Mouse (Mus musculus): ENCODE measurements at regions not wholly inside any gene's neighbourhood (a gene's known extent, or its start where the extent isn't known, plus 50 kb on each side); places are given as distances from the start of the nearest gene placed in this dataset.
"Not testable (repeated sequence)": the region's sequence is repeated elsewhere in the genome, so short reads cannot be mapped to it uniquely, and the experiment has no call there.

- not testable (repeated sequence) for H3K4me2 ChIP-seq (replicated peaks; ENCODE audit: low read depth, low read length); H3K4me3 ChIP-seq (ENCODE audit: low read depth, low read length); H3K9ac ChIP-seq (replicated peaks; ENCODE audit: low read depth, low read length); H3K36me3 ChIP-seq (ENCODE audit: control insufficient read depth, insufficient read depth, low read length); H3K27ac ChIP-seq (ENCODE audit: low read length); ATAC-seq (ENCODE audit: insufficient number of reproducible peaks, insufficient read depth, low FRiP score, low read depth); H3K27me3 ChIP-seq (ENCODE audit: control insufficient read depth, insufficient read depth, low read length); H3K9me3 ChIP-seq (ENCODE audit: control insufficient read depth, low read depth, low read length); H3K4me1 ChIP-seq (ENCODE audit: control insufficient read depth, insufficient read depth, low read length)
- WGBS: 75% methylated on average over 6 of the region's 6 CpGs
These were observed 123.8 kb upstream of the 2610301B20Rik start for GRCm38 (mm10) chr4:10750377-10751062.

DNA sequence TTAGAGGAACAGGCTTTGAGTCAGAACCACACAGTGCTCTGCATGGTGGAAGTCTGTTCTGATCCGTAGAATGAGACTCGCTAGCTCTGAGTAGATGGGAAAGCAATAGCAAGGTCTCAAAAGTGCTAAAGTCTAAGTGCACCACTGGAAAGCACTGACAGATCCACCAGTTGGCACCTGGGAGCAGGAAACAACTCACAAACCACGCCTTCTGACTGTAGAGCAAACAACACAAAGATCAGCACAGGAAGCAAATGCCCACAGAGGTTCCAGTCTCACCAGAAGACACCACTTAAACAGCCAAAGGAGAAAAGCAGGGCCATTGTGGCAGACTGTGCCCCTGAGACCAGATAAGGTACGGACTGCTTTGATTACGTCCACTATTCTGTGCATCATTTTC, 121.1 kb upstream of the 2610301B20Rik start:
- no peak overlapping the region for H3K4me3 ChIP-seq (ENCODE audit: low read depth, low read length)
- H3K4me2 ChIP-seq (replicated peaks; ENCODE audit: low read depth, low read length): no peak overlapping the region
- no peak for ATAC-seq (ENCODE audit: insufficient number of reproducible peaks, insufficient read depth, low FRiP score, low read depth)
- no peak overlapping the region for H3K27ac ChIP-seq (ENCODE audit: low read length)
- no peaks in the 10 kb centered on the region for H3K27me3 ChIP-seq (ENCODE audit: control insufficient read depth, insufficient read depth, low read length)
- 77% methylated on average over 5 of the region's 5 CpGs for WGBS
- no peaks in the 10 kb centered on the region for H3K9me3 ChIP-seq (ENCODE audit: control insufficient read depth, low read depth, low read length)
- H3K36me3 ChIP-seq (ENCODE audit: control insufficient read depth, insufficient read depth, low read length): no peaks in the 10 kb centered on the region
- H3K4me1 ChIP-seq (ENCODE audit: control insufficient read depth, insufficient read depth, low read length): no peaks in the 10 kb centered on the region
- H3K9ac ChIP-seq (replicated peaks; ENCODE audit: low read depth, low read length): no peak overlapping the region

GRCm38 (mm10) chr4:10759491-10759890, 114.8 kb upstream of the 2610301B20Rik start:
- H3K27me3 ChIP-seq (ENCODE audit: control insufficient read depth, insufficient read depth, low read length): no peaks in the 10 kb centered on the region
- H3K36me3 ChIP-seq (ENCODE audit: control insufficient read depth, insufficient read depth, low read length): no peaks in the 10 kb centered on the region
- no peak overlapping the region for H3K9ac ChIP-seq (replicated peaks; ENCODE audit: low read depth, low read length)
- ATAC-seq (ENCODE audit: insufficient number of reproducible peaks, insufficient read depth, low FRiP score, low read depth): no peak
- no peak overlapping the region for H3K27ac ChIP-seq (ENCODE audit: low read length)
- H3K9me3 ChIP-seq (ENCODE audit: control insufficient read depth, low read depth, low read length): no peaks in the 10 kb centered on the region
- no peak overlapping the region for H3K4me2 ChIP-seq (replicated peaks; ENCODE audit: low read depth, low read length)
- H3K4me3 ChIP-seq (ENCODE audit: low read depth, low read length): no peak overlapping the region
- 84% methylated on average over 4 of the region's 4 CpGs for WGBS
- no peaks in the 10 kb centered on the region for H3K4me1 ChIP-seq (ENCODE audit: control insufficient read depth, insufficient read depth, low read length)

DNA sequence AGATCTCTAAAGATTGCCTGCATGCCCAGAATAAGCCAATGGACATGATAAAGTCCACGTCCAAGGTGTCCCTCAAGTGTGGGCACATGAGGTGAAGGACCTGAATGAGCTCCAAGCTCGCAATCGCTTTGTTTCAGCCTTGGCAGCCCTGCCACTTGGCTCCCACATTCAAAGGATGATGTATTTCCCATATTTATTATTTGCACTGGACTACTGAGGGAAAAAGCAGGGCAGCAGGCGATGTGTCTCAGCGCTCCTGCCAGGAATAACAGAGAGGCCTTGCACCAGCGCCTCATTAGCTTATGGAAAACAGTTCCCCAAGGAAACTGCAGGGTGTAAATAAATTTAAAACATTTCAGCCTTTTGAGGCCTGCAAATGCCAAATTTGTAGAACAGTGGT, 106.6 kb upstream of the 2610301B20Rik start:
- no peak for ATAC-seq (ENCODE audit: insufficient number of reproducible peaks, insufficient read depth, low FRiP score, low read depth)
- H3K9me3 ChIP-seq (ENCODE audit: control insufficient read depth, low read depth, low read length): no peaks in the 10 kb centered on the region
- WGBS: 85% methylated on average over 6 of the region's 6 CpGs
- H3K27me3 ChIP-seq (ENCODE audit: control insufficient read depth, insufficient read depth, low read length): no peaks in the 10 kb centered on the region
- H3K27ac ChIP-seq (ENCODE audit: low read length): no peak overlapping the region
- no peak overlapping the region for H3K4me3 ChIP-seq (ENCODE audit: low read depth, low read length)
- H3K9ac ChIP-seq (replicated peaks; ENCODE audit: low read depth, low read length): no peak overlapping the region
- H3K4me1 ChIP-seq (ENCODE audit: control insufficient read depth, insufficient read depth, low read length): no peaks in the 10 kb centered on the region
- H3K4me2 ChIP-seq (replicated peaks; ENCODE audit: low read depth, low read length): no peak overlapping the region
- H3K36me3 ChIP-seq (ENCODE audit: control insufficient read depth, insufficient read depth, low read length): no peaks in the 10 kb centered on the region

DNA sequence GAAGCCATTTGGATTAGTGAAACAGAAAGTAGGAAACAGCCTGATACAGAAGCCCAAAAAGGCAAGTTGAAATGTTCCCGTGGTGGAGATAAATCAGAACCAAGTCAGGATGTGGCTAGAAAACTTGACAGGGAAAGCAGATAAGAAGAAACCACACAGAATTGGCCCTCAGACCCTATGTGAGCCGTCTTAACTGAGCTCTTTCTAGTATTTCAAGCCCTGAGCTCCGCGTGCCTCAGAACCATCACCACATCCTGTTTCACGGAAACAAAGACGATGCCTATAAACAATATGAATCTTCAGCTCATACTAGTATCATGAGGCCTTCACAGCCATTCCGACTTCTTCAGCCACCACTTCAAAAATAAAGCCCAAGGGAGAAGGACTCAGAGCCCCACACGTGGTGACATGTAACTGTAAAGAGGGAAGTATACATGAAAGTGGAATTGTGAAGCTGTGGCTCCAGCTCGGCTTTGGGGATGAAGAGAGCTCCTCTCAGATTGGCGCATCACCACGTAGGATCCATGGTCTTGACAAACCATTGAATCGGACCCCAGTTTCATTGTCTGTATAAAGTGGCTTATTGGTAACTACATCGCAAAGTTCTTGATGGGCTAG, 104.2 kb upstream of the 2610301B20Rik start:
- 0 out of 2 replicates have a peak, but pooled peaks cover 2% of the 10 kb centered on the region for H3K9me3 ChIP-seq (ENCODE audit: control insufficient read depth, low read depth, low read length)
- H3K4me1 ChIP-seq (ENCODE audit: control insufficient read depth, insufficient read depth, low read length): no peaks in the 10 kb centered on the region
- 89% methylated on average over 13 of the region's 13 CpGs for WGBS
- H3K27me3 ChIP-seq (ENCODE audit: control insufficient read depth, insufficient read depth, low read length): no peaks in the 10 kb centered on the region
- no peak overlapping the region for H3K27ac ChIP-seq (ENCODE audit: low read length)
- no peak overlapping the region for H3K4me3 ChIP-seq (ENCODE audit: low read depth, low read length)
- no peak overlapping the region for H3K4me2 ChIP-seq (replicated peaks; ENCODE audit: low read depth, low read length)
- H3K9ac ChIP-seq (replicated peaks; ENCODE audit: low read depth, low read length): no peak overlapping the region
- no peaks in the 10 kb centered on the region for H3K36me3 ChIP-seq (ENCODE audit: control insufficient read depth, insufficient read depth, low read length)
- ATAC-seq (ENCODE audit: insufficient number of reproducible peaks, insufficient read depth, low FRiP score, low read depth): no peak

- H3K4me2 ChIP-seq (replicated peaks; ENCODE audit: low read depth, low read length): no peak overlapping the region
- no peak overlapping the region for H3K4me3 ChIP-seq (ENCODE audit: low read depth, low read length)
- H3K9ac ChIP-seq (replicated peaks; ENCODE audit: low read depth, low read length): no peak overlapping the region
- H3K36me3 ChIP-seq (ENCODE audit: control insufficient read depth, insufficient read depth, low read length): no peaks in the 10 kb centered on the region
- 0 out of 2 replicates have a peak, but pooled peaks cover 2% of the 10 kb centered on the region for H3K9me3 ChIP-seq (ENCODE audit: control insufficient read depth, low read depth, low read length)
- H3K4me1 ChIP-seq (ENCODE audit: control insufficient read depth, insufficient read depth, low read length): no peaks in the 10 kb centered on the region
- ATAC-seq (ENCODE audit: insufficient number of reproducible peaks, insufficient read depth, low FRiP score, low read depth): peak; percentile 49; the same call in 1 of the 2 replicates
- H3K27ac ChIP-seq (ENCODE audit: low read length): no peak overlapping the region
- 18% methylated on average over 3 of the region's 3 CpGs for WGBS
- no peaks in the 10 kb centered on the region for H3K27me3 ChIP-seq (ENCODE audit: control insufficient read depth, insufficient read depth, low read length)
These were observed 99.6 kb upstream of the 2610301B20Rik start for GRCm38 (mm10) chr4:10774557-10775215.

DNA sequence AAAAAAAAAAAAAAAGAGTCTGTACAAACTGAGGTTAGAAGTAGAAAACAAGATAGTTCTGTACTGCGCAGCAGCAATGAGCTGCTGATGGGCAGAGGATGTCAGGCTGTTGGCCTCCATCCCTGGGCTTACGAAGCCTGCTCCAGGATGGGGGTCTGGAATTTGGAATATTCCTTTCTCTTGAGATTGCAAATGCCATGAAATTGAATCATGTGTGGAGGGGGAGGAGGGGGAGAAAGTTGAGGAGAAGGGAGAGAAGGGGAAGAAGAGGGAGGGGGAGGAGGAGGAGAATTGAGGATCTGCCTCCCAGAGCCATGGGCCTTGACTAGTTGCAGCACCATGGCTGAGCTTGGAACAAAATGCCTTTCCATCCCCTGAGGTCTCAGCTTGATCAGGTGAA, 87.6 kb upstream of the 2610301B20Rik start:
- Histone ChIP-seq H3K4me3 (ENCODE audit: low read depth, low read length) (no peak overlapping the region), H3K9ac (replicated peaks; ENCODE audit: low read depth, low read length) (no peak overlapping the region), H3K27ac (ENCODE audit: low read length) (no peak overlapping the region), H3K4me1 (ENCODE audit: control insufficient read depth, insufficient read depth, low read length) (no peaks in the 10 kb centered on the region), H3K36me3 (ENCODE audit: control insufficient read depth, insufficient read depth, low read length) (no peaks in the 10 kb centered on the region), H3K27me3 (ENCODE audit: control insufficient read depth, insufficient read depth, low read length) (no peaks in the 10 kb centered on the region), H3K4me2 (replicated peaks; ENCODE audit: low read depth, low read length) (no peak overlapping the region), H3K9me3 (ENCODE audit: control insufficient read depth, low read depth, low read length) (no peaks in the 10 kb centered on the region)
- WGBS: 53% methylated on average over 2 of the region's 2 CpGs
- ATAC-seq (ENCODE audit: insufficient number of reproducible peaks, insufficient read depth, low FRiP score, low read depth): no peak

- Histone ChIP-seq H3K36me3 (ENCODE audit: control insufficient read depth, insufficient read depth, low read length) (no peaks in the 10 kb centered on the region), H3K9me3 (ENCODE audit: control insufficient read depth, low read depth, low read length) (no peaks in the 10 kb centered on the region), H3K4me3 (ENCODE audit: low read depth, low read length) (no peak overlapping the region), H3K27me3 (ENCODE audit: control insufficient read depth, insufficient read depth, low read length) (no peaks in the 10 kb centered on the region), H3K4me1 (ENCODE audit: control insufficient read depth, insufficient read depth, low read length) (no peaks in the 10 kb centered on the region), H3K9ac (replicated peaks; ENCODE audit: low read depth, low read length) (no peak overlapping the region), H3K27ac (ENCODE audit: low read length) (no peak overlapping the region), H3K4me2 (replicated peaks; ENCODE audit: low read depth, low read length) (no peak overlapping the region)
- ATAC-seq (ENCODE audit: insufficient number of reproducible peaks, insufficient read depth, low FRiP score, low read depth): no peak
These were observed 86.0 kb upstream of the 2610301B20Rik start for GRCm38 (mm10) chr4:10788306-10788705.

Data from stomach, embryonic 14.5 days (tissue).